Mouse (Mus musculus): ENCODE measurements around the gene Smc1a.

GRCm38 (mm10) chrX:152019294-152019693 is 3.1 kb downstream of the Smc1a start:
- TF ChIP-seq CTCF (IDR thresholded peaks at IDR 0.05; ENCODE audit: insufficient read depth, low read depth, low read length) (no peak), POLR2A (IDR thresholded peaks at IDR 0.05; ENCODE audit: insufficient read depth, low read depth, low read length) (no peak)

Data from olfactory bulb, adult 2 months (tissue).